Mouse (Mus musculus) neural tube, embryonic 13.5 days (tissue): ENCODE measurements at regions not wholly inside any gene's neighbourhood (a gene's known extent, or its start where the extent isn't known, plus 50 kb on each side); places are given as distances from the start of the nearest gene placed in this dataset.

Experiments
- ATAC-seq: fragments of 200-750 bp; cut with Nextera tagmentation; 2 replicates; pipeline ENCODE4 v1.8.0; 2017; ENCODE audit warnings: low read depth, mild to moderate bottlenecking, moderate TSS enrichment, moderate library complexity
- H3K27ac ChIP-seq: fragments of 300-500 bp; sonication (generic); replicated peaks from 2 replicates; pipeline ENCODE4 v1.5.1; 2015; ENCODE audit warnings: moderate library complexity, mild to moderate bottlenecking, inconsistent platforms
- H3K27me3 ChIP-seq: fragments of 300-500 bp; sonication (generic); 2 replicates; pipeline ENCODE4 v1.6.1; 2015; ENCODE audit warnings: mild to moderate bottlenecking, inconsistent platforms
- H3K36me3 ChIP-seq: fragments of 300-500 bp; sonication (generic); 2 replicates; pipeline ENCODE4 v1.6.1; 2015; ENCODE audit warnings: mild to moderate bottlenecking, inconsistent platforms
- H3K4me1 ChIP-seq: fragments of 300-500 bp; sonication (generic); replicated peaks from 2 replicates; pipeline ENCODE4 v1.6.1; 2015; ENCODE audit warnings: inconsistent platforms
- H3K4me2 ChIP-seq: fragments of 300-500 bp; sonication (generic); 2 replicates; pipeline ENCODE4 v1.6.1; 2015; ENCODE audit warnings: inconsistent platforms, mild to moderate bottlenecking, moderate library complexity
- H3K4me3 ChIP-seq: fragments of 300-500 bp; sonication (generic); 2 replicates; pipeline ENCODE4 v1.5.1; 2015; ENCODE audit warnings: mild to moderate bottlenecking, inconsistent platforms
- H3K9ac ChIP-seq: fragments of 300-500 bp; sonication (generic); 2 replicates; pipeline ENCODE4 v1.6.1; 2015; ENCODE audit warnings: moderate library complexity, mild to moderate bottlenecking, inconsistent platforms
- H3K9me3 ChIP-seq: fragments of 300-500 bp; sonication (generic); 2 replicates; pipeline ENCODE4 v1.6.1; 2016; ENCODE audit warnings: inconsistent platforms
- WGBS: fragments of 180-500 bp; shearing (Covaris S2); methylation state at CpG from one replicate; pipeline ENCODE4 v1.1.7; 2015; 5-methylcytosine and 5-hydroxymethylcytosine counted together

DNA sequence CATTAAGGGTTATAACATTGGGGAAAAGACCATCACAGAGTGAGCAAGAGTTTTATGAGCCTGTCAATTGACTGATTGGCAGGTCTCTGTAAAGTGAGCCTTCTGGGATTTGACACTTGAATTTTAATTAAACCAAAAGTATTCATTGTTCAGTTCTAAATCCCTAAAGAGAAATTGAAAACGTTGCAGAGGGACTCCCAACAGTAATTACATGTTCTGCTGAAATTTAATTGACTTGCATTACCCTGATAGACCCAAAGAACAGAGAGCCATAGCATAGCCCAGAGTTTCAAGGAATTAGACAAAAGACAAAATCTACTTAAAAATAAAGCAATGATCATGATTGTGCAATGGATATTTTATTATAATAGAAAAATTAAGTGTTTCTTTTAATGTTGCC, 444.2 kb downstream of the Trim52 start:
- Histone ChIP-seq H3K27ac (no peak overlapping the region), H3K4me1 (no peaks in the 10 kb centered on the region), H3K36me3 (no peaks in the 10 kb centered on the region), H3K9me3 (no peaks in the 10 kb centered on the region), H3K27me3 (no peaks in the 10 kb centered on the region), H3K4me3 (no peak overlapping the region), H3K9ac (no peak overlapping the region), H3K4me2 (no peak overlapping the region)
- ATAC-seq: 0 out of 2 replicates have a peak, but pooled peaks have one; percentile 59
- WGBS: 15% methylated on average over 1 of the region's 1 CpGs

DNA sequence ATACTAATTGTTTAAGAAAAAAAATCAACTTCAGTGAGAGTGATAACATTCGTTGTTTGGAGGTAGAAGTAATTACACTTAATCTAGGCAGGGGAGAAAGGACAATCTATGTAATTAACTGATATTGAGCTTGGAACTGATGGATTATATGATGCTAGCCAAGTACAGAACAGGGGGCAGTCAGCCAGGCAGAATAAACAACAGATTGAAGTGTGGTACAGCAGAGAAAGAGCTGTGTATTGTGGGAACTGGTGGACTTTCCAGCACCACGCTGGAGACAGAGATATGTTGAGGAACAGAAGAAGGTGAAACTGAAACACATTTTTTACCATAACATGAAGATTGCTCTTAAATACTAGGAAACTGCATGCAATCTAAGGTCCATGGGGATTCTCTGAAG, 473.3 kb downstream of the Trim52 start:
- H3K27me3 ChIP-seq: no peaks in the 10 kb centered on the region
- 86% methylated on average over 2 of the region's 2 CpGs for WGBS

DNA sequence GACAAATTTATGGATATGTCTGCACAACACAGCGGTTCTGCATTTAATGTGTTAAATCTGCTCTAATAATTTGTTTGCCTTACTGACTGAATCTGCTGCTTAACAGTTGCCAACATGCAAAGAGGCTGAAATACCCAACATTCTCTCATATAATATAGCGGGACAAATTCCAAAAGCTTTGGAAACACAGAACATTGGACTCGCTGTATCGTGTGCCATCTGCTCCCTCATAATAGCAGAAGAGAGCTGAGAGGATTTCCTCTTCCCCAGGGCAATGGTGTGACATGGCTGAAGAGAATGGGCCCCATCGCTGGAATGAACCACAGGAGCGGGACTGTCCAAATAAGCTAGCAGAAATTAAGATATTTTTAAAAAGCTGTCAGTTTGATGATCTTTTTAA, 475.9 kb downstream of the Trim52 start:
- Histone ChIP-seq H3K36me3 (no peaks in the 10 kb centered on the region), H3K9ac (no peak overlapping the region), H3K27me3 (no peaks in the 10 kb centered on the region), H3K4me1 (no peaks in the 10 kb centered on the region), H3K4me3 (no peak overlapping the region), H3K27ac (no peak overlapping the region), H3K9me3 (no peaks in the 10 kb centered on the region), H3K4me2 (no peak overlapping the region)
- WGBS: 62% methylated on average over 6 of the region's 6 CpGs
- ATAC-seq: no peak

More for the DNA sequence above, 473.3 kb downstream of the Trim52 start:
- H3K4me3 ChIP-seq: no peak overlapping the region
- H3K4me1 ChIP-seq: no peaks in the 10 kb centered on the region
- no peak overlapping the region for H3K4me2 ChIP-seq
- no peak overlapping the region for H3K27ac ChIP-seq
- no peak overlapping the region for H3K9ac ChIP-seq
- ATAC-seq: no peak
- H3K9me3 ChIP-seq: no peaks in the 10 kb centered on the region
- H3K36me3 ChIP-seq: no peaks in the 10 kb centered on the region

DNA sequence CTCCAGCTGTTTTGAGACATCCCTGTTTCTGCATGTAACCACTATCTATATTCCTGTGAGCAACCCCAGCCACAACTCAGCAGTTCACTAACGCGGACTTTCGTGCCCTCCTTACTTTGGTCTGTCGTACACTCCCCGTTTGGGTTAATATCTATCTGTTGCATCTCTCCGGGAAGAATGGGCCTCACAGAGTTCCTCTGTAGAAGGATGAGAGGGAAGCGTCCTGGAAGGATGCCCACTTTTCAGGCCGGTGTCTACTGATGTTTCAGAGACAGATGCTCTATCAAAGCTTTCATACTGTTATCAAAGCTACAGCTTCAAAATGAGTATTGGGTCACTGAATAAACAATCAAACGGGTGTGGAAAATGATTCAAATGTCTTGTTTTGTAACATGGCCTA, 487.4 kb downstream of the Trim52 start:
- Histone ChIP-seq H3K27me3 (no peaks in the 10 kb centered on the region), H3K27ac (no peak overlapping the region), H3K9ac (no peak overlapping the region), H3K4me1 (no peaks in the 10 kb centered on the region), H3K4me3 (no peak overlapping the region), H3K36me3 (no peaks in the 10 kb centered on the region), H3K4me2 (no peak overlapping the region), H3K9me3 (no peaks in the 10 kb centered on the region)
- ATAC-seq: no peak
- WGBS: 91% methylated on average over 9 of the region's 9 CpGs

DNA sequence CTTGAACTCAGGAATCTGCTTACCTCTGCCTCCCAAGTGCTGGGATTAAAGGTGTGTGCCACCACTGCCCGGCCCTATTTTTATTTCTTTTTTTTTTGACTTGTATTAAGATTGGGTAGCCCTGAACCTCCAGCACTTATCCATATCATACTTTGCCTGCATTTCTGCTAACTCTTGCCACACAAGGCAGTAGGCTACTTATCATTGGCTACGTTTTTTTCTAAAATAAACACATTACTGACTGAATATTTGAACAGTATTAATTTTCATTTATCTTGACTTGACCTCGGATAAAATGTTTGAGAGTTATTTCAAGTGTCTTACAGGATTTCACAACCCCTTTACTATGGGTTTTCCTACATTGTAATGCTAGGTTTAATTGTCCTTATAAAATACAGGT, 488.0 kb downstream of the Trim52 start:
- 84% methylated on average over 3 of the region's 3 CpGs for WGBS
- Histone ChIP-seq H3K27me3 (no peaks in the 10 kb centered on the region), H3K9ac (no peak overlapping the region), H3K4me1 (no peaks in the 10 kb centered on the region), H3K27ac (no peak overlapping the region), H3K9me3 (no peaks in the 10 kb centered on the region), H3K4me3 (no peak overlapping the region), H3K4me2 (no peak overlapping the region), H3K36me3 (no peaks in the 10 kb centered on the region)
- ATAC-seq: no peak

DNA sequence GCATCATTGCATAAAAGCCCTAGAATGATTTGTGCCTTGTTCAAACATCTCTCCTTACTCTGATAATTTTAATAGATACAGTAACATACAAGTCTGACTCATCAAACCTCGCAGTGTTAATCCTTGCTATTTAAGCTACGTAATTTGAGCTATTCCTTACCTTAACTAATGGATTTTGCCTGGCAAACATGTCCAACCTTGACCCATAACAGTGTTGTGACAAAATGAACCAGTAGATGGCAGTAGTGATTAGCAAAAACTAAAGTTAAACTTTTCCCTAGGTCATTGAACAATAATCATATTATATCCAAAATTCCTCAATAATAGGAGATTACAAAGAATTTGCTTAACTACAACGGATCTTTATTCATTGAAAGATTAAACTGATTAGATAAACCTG, 501.0 kb downstream of the Trim52 start:
- Histone ChIP-seq H3K4me3 (no peak overlapping the region), H3K9me3 (no peaks in the 10 kb centered on the region), H3K4me2 (no peak overlapping the region), H3K9ac (no peak overlapping the region), H3K36me3 (no peaks in the 10 kb centered on the region), H3K4me1 (peaks cover 12% of the 10 kb centered on the region), H3K27me3 (no peaks in the 10 kb centered on the region), H3K27ac (no peak overlapping the region)
- WGBS: 19% methylated on average over 3 of the region's 3 CpGs
- ATAC-seq: no peak

DNA sequence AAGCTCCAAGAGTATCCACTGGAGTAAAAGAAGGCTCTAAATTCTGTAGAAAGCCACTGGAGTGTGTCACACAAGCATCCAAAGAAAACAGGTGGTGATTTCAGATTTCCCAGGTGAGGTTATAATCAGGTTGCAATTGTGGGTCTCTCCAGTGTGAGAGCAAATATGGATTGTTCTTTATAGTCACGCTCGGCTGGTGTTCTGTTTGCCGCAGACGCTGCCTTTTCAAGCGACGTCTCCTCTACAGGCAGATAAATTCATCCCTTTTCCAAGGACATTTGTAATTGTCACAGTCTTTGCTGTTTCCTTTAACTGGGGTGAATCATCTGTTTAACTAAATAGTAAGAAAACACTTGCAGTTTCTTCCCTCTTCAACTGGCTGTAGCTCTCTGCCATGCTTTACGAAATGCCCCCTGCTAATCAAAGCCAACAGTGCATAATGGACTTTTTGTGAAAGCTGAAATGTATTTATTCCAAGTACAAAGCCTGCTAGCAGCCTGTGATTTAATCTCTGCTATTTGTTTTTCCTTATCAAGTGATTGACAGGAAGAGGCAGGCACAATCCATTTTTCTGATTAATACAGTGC, 502.4 kb downstream of the Trim52 start:
- 0 out of 2 replicates have a peak overlapping the region, but pooled peaks have one; percentile 50 for H3K27ac ChIP-seq
- ATAC-seq: no peak
- H3K36me3 ChIP-seq: no peaks in the 10 kb centered on the region
- H3K9ac ChIP-seq: no peak overlapping the region
- 18% methylated on average over 7 of the region's 7 CpGs for WGBS
- peak overlapping the region; percentile 24; the same call in 1 of the 2 replicates for H3K4me2 ChIP-seq
- H3K4me1 ChIP-seq: peaks cover 12% of the 10 kb centered on the region
- no peaks in the 10 kb centered on the region for H3K9me3 ChIP-seq
- no peak overlapping the region for H3K4me3 ChIP-seq
- H3K27me3 ChIP-seq: no peaks in the 10 kb centered on the region
